ENCODE assay signal across 9 mouse cellular contexts in the genomic region with DNA sequence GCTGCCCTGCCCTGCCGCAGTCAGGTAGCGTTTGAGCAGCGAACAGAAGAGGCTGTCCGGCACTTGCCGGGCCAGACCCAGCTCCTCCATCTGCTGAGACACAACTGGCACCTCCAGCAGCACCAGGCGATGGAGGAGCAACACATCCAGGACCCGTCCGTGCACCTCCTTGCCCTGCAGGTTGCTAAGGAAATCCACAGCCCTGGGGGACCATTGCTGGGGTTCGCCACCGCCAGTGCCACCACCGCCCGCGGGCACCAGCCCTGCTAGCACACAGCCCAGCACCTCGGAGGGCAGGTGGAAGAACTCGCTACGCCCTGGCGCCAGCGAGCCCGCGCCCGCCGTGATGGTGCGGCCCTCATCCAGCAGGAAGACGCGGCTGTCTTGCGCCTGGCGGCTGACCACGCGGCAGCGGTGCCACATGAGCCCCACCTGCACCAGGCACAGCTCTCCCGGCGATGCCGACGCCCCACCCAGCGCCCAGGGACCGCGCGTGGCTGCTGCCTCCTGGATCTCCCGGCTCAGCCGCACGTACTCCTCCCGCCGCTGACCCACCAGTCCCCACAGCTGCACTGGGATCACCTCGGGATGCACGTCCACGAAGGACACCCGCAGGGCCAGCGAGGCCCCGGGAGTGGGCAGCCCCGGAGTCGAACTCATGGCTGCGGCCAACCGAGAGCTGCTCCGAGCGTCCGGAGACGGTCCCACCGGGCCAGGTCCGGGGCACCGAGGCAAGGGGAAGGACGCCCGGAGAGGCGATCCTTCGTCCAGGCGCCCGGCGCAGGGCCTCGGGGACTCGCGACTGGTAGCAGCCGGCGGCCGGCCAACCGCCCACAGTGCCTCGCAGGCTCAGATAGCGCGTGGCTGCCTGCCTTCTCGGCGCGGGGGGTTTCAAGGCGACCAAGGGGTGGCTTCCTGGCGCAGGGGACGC. TPM values are rescaled to one million over a fixed set of nuclear protein-coding genes. Genes with fewer than 3 reads are reported as not detected.
DNase-seq lines count a peak whose midpoint lies in the region; ATAC-seq and TF ChIP-seq lines count a peak whose summit lies in the region.
"Had no signal": no experiment of that assay in that cellular context is flagged by ENCODE, and none has a peak within 500 bp of the region (broad histone marks: within the 10 kb centered on the region; RNA-seq: fewer than 3 reads in every experiment).

A gene (minus strand): TSS at position 804 of the 931 bp plus-strand sequence.

- WGBS in liver, embryonic 14.5 days (ENCODE audit: insufficient replicate concordance), result 6% methylated on average over 83 of the region's 83 CpGs
- WGBS in stomach, embryonic 15.5 days, result 4% methylated on average over 83 of the region's 83 CpGs

- H3K4me1 ChIP-seq in liver, embryonic 14.5 days (replicated peaks; ENCODE audit: control insufficient read depth in 2 of 2, insufficient read depth in 2 of 2, low read length in 1 of 2), result no peaks in the 10 kb centered on the region
- peaks cover 14% of the 10 kb centered on the region for H3K4me1 ChIP-seq in stomach, embryonic 15.5 days

- no peak within 1 kb of the TSS for H3K9ac ChIP-seq in liver, embryonic 14.5 days (replicated peaks)
- no peak within 1 kb of the TSS for H3K9ac ChIP-seq in stomach, embryonic 15.5 days

- H3K27ac ChIP-seq in liver, embryonic 14.5 days, result no peak within 1 kb of the TSS
- no peak within 1 kb of the TSS for H3K27ac ChIP-seq in stomach, embryonic 15.5 days

- H3K36me3 ChIP-seq in liver, embryonic 14.5 days (replicated peaks; ENCODE audit: control insufficient read depth, insufficient read depth, low read depth), result no peaks in the 10 kb centered on the region
- no peaks in the 10 kb centered on the region for H3K36me3 ChIP-seq in stomach, embryonic 15.5 days

- peaks cover 21% of the 10 kb centered on the region for H3K27me3 ChIP-seq in liver, embryonic 14.5 days (ENCODE audit: control insufficient read depth, insufficient read depth, low read length)
- peaks cover 33% of the 10 kb centered on the region for H3K27me3 ChIP-seq in stomach, embryonic 15.5 days (replicated peaks)
- H3K27me3 ChIP-seq: CH12.LX had no signal

- H3K4me2 ChIP-seq in liver, embryonic 14.5 days (ENCODE audit: low read depth), result peak within 1 kb of the TSS; percentile 28
- peak within 1 kb of the TSS; percentile 84 for H3K4me2 ChIP-seq in stomach, embryonic 15.5 days

- DNase-seq in cerebellum, postnatal 25 days, result peak; percentile 24 to 37
- no peak for DNase-seq in cerebellum, adult 9-11 months
- peak; percentile 10 for DNase-seq in ovary, postnatal 14 days (ENCODE audit: low spot score)
- DNase-seq in ovary, postnatal 10 days (ENCODE audit: low spot score), result no peak
- no peak for DNase-seq in liver, embryonic 14.5 days (ENCODE audit: low read depth in 3 of 3, low spot score in 3 of 3)
- DNase-seq in left cerebral cortex, adult 11 months (ENCODE audit: low spot score), result no peak

- H3K4me3 ChIP-seq in liver, embryonic 14.5 days (ENCODE audit: insufficient read depth in 1 of 2, low read depth in 2 of 2, low read length in 2 of 2), result no peak within 1 kb of the TSS; a peak in 1 of 4 replicates
- H3K4me3 ChIP-seq in stomach, embryonic 15.5 days (replicated peaks), result peak within 1 kb of the TSS; percentile 39

- no peak for TF ChIP-seq EP300 in liver, embryonic 14.5 days (IDR thresholded peaks at IDR 0.05; ENCODE audit: low read depth)

- peak; percentile 52 for ATAC-seq in granulocyte monocyte progenitor cell, adult 5-6 weeks (replicated peaks; ENCODE audit: poor library complexity, severe bottlenecking)
- ATAC-seq in liver, embryonic 14.5 days (ENCODE audit: insufficient read depth), result no peak
- peak; percentile 35; the same call in 1 of the 2 replicates for ATAC-seq in stomach, embryonic 15.5 days (ENCODE audit: insufficient read depth, low FRiP score, low read depth)

- TF ChIP-seq CTCF in liver, embryonic 14.5 days (IDR thresholded peaks at IDR 0.05; ENCODE audit: low read depth), result no peak

- no peaks in the 10 kb centered on the region for H3K9me3 ChIP-seq in liver, embryonic 14.5 days (ENCODE audit: control insufficient read depth, low read length)
- no peaks in the 10 kb centered on the region for H3K9me3 ChIP-seq in stomach, embryonic 15.5 days

RNA-seq across cellular contexts. Expression of the gene that starts here (rescaled TPM):
- not detected in 2 replicates for total RNA-seq in granulocyte monocyte progenitor cell, adult 5-6 weeks (2014; fragmentation: Nextera tagmentation)
- not detected in 2 replicates for total RNA-seq in granulocyte monocyte progenitor cell, adult 5-6 weeks (2017)
- under 0.01 and 0.08 TPM in 2 replicates for polyA plus RNA-seq in liver, embryonic 14.5 days (2012; rRNA removed)
- 0.13 TPM in 1 of 2 replicates, not detected in the other for polyA plus RNA-seq in liver, embryonic 14.5 days (2014; fragmentation: Nextera tagmentation; extraction: Ambion mirVana)
- polyA plus RNA-seq in stomach, embryonic 15.5 days (2015; fragmentation: Nextera tagmentation; extraction: Ambion mirVana), result 0.04 and 0.14 TPM in 2 replicates
- total RNA-seq: CH12.LX had no signal

Comparison
In these comparisons a context has a peak if more than half of its experiments do, and no peak if none do; other contexts are left out.
1. DNase-seq: peak in cerebellum, postnatal 25 days (2 of 2) and ovary, postnatal 14 days (single experiment); none in cerebellum, adult 9-11 months (single experiment), ovary, postnatal 10 days (single experiment), liver, embryonic 14.5 days (0 of 3) and left cerebral cortex, adult 11 months (single experiment).
2. Peak in ATAC-seq in granulocyte monocyte progenitor cell, adult 5-6 weeks; RNA of the gene not detected or under 1 TPM.
3. Peak in ATAC-seq, H3K4me3 ChIP-seq and H3K4me2 ChIP-seq in stomach, embryonic 15.5 days; RNA of the gene not detected or under 1 TPM.